Mouse (Mus musculus) kidney, postnatal 25 days (tissue): ENCODE data around the gene Flt3.
A peak's percentile ranks its signal among the peaks of the same experiment; 100 is the strongest.

Experiments
- DNase-seq, 2 experiments: peaks; one replicate each; pipeline ENCODE4 v3.0.0; 2021; ENCODE audit warnings: mixed read lengths in 2 of 2

The Flt3 gene

DNA sequence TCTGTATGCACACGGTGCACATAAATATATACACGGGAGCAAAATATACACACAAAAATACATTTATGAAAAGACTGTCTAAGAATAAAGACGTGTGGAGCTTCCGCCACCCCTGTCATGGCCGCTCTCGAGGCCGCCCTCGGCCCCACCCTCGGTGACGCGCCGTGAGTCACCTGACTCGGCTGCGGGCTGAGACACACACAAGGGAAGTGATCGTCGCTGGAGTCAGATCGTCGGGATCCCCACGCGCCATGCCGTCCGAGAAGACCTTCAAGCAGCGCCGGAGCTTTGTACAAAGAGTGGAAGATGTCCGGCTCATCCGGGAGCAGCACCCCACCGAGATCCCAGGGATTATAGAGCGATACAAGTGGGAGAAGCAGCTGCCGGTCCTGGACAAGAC, 8.4 kb upstream of the Flt3 start:
- DNase-seq: no peak

DNA sequence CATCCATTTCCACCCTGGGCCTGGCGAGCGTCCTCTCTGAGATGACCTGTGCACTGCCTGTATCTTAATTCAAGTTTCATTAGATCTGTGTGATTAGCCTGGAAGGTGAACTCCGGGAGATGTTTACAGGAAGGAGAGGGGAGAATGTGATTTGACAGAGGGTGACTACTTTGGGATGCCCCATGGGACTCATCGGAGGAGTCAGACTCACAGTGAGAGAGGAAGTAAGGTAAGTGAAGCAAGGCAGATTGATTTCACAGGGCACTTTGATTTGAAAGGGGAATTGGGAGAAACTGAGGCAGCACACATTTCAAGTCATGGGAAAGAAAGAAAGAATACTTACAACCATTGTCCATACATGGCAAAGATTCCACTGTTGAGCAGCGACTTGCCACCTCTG, 5.8 kb upstream of the Flt3 start:
- DNase-seq: no peak

DNA sequence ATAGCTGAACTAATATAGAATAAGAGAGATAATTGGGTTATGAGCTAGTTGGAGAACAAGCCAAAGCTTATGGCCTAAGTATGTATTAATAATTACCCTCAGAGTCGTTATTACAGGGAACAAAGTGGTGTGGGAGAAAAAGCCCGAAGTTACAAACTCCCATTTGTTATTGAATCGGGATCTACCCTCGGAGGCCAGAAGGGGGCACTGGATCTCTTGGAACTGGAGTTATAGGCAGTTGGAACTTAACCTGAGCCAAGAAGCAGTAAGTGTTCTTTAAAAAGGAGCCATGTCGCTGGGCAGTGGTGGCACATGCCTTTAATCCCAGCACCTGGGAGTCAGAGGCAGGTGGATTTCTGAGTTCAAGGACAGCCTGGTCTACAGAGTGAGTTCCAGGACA, 2.2 kb upstream of the Flt3 start:
- peak; percentile 54 to 76 for DNase-seq

DNA sequence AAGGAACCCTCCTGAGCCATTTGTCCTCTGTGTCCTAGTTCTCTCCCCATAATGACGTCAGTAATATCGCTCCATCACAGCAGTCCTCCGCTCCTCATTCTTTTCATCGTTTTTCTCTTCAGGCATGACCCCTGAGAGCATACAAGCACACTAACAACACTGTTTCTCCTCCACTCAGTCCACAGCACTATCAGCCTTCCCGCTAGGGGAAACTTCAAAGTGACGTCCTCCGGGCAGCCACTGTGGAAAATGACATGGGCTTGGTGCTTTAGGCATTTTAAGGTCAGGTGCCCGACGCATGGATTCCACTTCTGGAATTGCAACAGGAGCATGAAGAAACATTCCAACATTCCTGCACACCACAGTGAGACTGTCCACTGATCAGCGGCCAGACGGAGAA, 735 bp upstream of the Flt3 start:
- DNase-seq: no peak

DNA sequence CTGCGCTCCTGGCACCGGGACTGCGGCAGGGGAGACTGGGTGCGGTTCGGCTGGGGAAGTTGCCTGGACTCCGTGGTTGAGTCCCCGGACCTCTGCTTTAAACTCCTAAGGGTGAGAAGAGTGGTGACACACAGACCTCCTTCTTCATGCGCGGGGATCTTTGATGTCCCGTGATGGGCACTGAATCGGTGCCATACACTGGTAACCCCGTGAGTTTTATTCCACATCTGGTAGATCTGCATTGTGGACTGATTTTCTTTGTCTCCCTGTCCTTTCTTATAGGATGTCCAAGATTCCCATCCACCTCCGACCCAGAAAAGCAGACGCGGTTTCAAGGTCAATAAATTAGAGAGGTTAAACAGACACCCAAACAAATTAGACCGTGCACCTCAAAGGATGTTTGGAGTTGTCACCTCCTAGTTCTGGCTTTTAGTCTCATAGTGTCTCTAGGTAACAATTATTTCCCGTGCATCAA, 253 bp upstream of the Flt3 start:
- no peak for DNase-seq

DNA sequence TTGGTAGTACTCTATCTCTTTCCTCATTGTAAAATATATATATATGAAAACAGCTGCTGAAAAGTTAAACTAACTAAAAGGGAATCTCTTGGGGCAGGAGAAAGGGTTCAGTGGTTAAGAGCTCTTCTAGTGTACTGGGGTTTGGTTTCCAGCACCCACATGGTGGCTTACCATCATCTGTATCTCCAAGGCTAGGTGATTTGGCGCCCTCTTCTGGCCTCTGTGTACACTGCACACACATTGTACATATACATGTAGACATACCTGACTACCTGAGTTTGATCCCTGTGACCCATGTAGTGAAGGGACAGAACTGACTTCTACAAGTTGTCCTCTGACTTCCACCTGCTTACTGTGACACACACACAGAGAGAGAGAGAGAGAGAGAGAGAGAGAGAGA, 5.2 kb downstream of the Flt3 start:
- DNase-seq: no peak

DNA sequence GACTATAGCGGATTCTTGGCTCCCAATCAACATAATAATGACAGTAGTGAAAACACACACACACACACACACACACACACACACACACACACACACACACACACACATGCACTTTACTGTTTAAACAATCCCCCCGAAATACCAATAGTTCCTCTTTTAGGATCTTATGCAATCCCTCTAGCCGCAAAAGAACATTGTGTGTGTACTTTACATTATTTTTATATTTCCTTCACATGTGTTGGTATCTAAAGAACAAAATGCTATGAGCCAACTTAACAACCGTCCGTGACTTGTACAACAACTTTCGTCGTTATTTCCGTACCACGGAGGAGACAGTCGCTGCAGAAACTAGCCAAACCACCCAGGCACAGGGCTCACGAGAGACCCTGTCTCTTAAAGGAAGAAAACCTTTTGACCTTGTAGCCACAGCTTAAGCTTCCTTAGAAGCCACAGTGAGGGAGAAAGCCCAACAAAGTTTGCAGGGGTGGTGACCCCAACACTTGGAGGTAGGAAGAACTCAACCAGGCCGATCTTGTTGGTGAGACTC, 7.5 kb downstream of the Flt3 start:
- no peak for DNase-seq

DNA sequence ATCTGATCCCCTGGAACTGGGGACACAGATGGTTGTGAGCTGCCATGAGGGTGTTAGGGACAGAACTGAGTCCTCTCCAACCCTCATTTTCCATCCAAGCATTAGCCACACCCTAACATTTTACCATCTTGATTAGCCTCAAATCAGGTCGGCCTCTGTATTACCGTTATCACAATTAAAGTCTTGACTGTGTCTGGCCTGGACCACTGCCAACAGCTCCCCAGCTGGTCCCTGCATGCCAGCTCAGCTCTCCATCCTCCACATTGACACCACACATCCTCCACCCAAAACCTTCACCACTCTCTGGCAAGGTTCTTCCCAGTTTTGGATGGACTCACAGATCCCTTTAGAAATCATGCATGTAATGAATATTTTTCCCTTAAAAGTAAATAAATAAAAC, 9.5 kb downstream of the Flt3 start:
- no peak for DNase-seq

DNA sequence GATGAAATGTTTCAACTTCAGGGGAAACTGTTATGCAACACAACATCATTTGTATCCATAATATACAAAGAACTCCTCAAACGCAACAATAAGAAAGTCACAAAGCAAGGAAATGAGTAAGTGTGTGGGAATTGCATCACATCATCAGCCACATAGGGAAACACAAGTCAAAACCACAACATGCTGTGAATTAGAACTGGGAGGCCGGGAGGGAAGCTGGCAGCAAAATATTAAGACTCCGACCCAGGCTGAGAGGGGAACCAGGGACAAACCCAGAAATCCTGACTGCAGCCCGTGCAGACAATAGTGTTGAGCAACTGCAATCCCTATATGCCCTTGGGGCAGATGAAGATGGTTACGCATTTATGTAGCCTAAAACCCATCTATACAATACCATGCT, 11.2 kb downstream of the Flt3 start:
- no peak for DNase-seq

DNA sequence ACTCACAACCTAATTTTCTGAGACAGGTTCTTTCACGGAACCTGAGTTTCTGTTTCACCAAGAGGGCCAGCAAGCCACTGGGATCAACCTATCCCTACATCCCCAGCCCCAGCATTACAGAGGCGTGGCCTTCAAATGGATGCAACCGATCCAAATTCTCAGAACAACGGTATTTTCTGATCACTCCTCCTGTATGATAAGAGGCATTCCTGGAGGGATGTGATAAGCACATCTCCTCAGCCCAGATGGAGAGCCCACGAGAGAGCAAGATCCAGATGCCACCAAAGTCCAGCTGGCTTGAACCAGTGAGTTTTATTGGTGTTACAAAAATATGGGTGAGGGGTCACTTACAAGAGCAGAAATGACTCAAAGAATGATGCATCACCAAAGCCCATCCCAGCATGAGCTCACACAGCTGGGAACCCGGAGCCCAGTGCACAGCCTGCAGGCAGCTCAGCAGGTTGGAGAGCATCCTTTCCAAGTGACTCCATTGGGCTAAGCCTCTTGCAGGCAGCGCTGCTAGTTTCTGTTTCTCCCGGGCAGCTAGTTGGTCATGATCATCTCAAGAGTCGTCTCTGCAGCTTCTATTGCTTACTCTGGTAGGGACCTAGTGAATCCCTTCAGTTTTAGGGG, 11.8 kb downstream of the Flt3 start:
- no peak for DNase-seq

DNA sequence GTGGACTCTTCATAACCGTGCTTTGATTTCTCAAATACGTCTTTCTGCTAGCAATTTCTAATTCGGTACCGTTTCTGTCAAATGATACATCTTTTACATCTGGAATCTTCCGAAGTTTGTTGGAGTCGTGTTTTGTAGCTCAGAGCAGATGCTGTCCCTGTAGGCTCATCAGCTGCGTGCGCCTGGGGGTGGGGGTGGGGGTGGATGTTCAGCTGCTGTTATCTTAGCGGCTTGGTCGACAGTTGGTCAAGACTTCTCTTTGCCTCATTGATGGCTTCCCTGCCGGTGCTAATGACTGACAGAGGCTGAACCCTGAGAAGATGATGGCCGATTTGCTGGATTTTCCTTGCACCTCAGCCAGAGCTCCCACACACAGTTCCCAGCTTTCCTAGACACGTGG, 13.4 kb downstream of the Flt3 start:
- DNase-seq: no peak

DNA sequence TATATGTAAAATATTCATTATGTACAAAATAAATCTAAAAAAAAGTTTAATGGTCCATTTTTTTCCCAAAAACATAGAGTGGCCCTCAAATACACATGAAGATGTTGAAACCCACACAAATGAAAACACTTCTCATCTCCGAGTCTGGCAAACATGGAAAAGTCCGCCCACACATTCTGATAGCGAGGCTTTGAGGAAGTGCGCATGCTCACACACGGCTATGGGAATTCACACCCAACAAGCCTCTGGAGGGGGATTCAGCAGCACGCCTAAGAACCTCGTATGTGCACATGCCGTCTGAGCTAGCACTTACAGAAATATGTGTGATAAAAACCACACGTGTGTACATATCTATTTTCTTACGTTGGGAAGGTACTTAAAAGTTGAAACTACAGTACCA, 18.9 kb downstream of the Flt3 start:
- DNase-seq: no peak

DNA sequence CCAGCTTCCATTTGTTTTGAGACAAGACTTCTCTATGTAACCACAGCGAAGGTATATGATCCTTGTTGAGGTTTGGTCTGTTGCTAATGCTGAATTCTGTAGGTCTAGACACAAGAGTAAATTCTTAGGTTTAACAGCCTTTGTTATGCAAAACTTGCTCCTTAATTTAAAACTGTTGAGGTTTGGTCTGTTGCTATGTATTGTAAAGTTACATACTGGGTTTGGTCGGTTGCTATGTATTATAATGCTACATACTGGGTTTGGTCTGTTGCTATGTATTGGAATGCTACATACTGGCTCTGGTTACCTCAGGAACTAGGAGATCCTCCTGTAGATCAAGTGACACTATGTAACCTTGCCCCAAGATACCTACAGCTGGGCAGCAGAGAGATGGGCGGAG, 20.8 kb downstream of the Flt3 start:
- DNase-seq: no peak

DNA sequence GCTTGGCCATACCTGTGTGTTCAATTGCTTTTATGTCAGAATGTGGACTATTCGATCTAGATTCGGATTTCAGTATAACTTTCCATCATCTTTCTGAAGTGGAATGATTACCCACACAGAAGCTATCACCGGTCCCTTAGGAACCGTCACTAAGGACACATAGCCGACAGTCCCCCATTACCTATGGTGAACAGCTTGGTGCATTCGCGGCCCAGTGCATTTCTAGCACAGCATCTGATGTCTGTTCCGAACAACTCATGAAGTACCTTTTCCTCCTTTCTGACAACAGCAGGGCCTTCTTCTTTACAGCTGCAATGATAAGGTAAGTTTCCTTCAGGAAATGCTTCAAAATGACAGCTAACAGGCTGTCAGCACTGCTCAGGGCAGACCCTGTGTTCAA, 30.0 kb downstream of the Flt3 start:
- DNase-seq: no peak

DNA sequence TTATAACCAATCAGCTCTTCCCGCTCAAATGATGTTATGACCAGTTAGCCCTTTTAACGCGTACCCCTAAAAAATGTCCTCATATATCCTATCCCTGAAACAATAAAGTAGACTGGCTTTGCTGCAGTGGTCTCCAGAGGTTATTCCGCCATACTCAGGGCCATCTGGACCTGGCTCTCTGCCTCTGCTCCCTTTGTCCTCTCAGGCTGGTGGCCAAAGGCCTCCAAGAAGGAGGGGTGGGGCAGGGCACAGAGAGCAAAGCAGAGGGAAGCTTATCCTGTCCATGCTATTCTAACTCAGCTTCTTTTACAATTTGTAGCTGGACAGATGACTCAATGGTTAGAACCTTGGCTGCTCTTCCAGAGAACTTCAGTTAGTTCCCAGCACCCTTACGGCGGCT, 32.1 kb downstream of the Flt3 start:
- no peak for DNase-seq

DNA sequence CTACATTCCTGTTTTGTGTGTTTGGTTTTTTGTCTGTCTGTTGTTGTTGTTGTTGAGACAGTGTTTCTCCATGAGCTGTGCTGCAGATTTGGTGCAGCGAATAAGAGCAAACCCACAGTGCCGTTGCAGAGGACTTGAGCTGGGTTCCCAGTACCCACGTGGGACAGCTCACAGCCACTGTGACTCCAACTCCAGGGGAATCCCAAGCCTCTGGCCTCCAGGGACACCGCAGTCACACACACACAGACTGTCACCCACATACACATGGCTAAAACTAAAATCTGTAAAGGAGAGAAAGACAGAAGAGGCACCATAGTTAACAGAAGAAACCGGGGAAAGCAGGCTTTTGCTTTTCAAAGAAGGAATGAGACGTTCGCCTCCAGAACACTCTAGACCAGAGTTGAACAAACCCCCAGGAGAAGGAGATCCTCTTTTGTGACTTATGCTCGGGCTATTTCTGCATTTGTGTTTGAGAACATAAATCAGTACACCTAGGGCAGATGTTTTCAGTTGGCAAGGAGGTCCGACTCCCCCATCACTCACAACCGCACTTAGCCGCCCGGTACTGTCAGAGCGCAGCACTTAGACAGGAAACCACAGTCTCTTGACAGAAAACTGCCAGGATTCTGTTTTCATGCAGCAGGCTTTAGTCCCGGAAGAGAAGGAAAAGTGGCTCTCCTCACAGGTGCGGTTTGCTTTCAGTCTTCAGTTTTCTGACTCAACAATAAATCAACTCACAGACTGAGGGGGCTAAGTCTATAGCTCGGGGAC, 34.1 kb downstream of the Flt3 start:
- no peak for DNase-seq

DNA sequence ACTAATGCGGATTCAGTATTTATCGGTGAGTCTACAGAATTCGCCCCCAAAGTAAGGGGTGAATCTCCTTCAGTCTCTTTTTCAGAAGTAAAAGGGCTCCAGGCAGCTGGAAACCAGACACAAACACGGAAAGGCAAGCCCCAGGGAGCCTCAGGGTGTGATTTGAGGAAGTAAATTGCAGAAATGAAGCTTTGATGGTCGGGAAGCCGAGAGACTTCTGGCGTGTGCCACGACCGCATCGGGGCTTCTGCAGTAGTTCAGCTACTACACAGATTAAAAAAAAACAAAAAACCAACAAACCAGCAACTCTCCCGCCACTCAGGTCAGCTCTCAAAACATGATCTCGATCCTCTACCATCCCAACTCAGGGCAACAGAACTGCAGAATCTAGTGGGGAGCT, 37.2 kb downstream of the Flt3 start:
- DNase-seq: no peak

DNA sequence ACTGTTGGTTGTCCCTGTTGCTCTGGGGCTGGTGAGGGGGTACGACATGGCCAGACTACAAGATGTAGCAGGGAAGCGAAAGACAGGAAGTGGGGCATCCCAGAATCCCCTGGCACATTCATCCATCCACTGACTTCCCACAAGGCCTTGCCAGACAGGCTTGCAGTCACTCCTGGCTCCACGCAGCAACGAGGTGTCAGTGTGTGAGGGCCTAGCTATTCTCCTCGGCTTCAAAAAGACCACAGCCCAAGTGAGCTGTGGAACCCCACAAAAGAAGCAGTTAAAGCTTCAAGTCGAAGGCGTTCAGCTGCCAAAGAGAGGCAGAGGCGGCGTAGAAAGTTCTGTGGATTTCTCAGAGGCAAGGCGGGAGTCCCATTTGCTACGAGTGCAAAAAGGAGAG, 41.8 kb downstream of the Flt3 start:
- no peak for DNase-seq

DNA sequence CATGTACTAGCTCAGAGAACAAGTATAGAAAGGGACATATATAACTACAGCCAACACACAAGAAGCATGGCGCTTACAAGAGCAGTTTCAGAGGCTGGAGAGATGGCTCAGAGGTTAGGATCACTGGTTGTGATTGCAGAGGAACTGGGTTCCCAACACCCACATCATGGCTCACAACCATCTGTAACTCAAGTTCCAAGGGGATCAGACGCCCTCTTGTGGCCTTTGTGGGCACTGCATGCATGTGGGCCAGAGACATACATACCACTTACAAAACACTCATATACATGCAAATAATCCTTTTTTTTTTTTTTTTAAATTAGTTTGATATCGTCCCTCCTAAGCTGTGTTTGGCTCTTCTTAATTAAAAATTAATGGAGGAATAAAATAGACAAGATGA, 42.8 kb downstream of the Flt3 start:
- peak in 1 of 2 experiments; percentile 29 for DNase-seq

DNA sequence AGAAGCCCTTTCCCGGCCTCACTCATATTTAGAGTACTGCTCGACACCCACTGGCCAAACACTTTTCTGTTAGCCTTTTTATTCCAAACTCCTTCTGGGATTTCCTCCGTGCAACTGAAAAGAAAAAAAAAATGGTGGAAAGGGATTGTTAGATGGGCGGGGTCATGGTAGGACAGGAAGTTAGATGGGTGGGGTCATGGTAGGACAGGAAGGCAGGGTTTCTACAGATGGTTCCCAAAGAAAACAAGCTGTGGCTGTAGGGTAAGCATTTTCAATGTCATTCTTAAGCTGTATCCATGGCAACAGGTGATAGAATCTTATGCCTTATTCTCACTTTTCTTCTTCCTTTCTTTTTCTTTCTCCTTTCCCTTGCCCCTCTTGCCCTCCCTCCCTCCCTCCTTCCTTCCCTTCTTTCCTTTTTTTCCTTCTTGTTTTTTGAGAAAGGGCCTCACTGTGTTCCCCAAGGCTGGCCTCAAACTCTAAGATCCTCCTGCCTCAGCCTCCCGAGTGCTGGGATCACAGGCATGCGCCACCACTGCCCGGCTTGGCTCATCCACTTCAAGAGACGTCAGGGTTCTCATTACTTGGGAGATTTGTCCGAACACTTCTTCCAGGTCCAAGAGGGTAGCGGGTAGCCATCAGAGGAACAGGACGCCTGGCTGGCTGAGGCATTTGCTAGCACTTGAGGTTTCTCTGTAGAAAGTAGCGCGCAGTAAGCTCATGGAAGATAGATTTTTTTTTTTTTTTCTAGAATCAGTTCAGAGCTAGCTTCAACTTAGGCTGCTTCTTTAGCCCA, 43.8 kb downstream of the Flt3 start:
- no peak for DNase-seq

DNA sequence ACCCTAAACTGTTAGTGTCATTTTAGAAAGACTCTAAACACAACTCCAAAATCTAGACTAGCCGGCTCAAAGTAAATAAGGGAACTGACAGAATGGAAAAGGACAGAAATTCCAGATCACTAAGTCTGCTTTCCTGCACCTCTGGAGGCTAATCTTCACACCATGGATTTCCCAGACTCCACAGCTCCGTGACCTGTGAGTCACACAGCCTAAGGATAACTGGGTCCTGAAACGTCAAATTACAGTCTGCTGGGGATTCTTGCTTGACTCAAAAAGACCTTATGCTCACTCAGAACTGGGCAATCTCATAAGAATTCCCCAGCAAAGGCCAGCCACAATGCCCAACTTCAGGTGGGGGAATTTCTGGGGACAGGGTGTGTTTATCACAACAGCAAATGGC, 44.5 kb downstream of the Flt3 start:
- DNase-seq: no peak

DNA sequence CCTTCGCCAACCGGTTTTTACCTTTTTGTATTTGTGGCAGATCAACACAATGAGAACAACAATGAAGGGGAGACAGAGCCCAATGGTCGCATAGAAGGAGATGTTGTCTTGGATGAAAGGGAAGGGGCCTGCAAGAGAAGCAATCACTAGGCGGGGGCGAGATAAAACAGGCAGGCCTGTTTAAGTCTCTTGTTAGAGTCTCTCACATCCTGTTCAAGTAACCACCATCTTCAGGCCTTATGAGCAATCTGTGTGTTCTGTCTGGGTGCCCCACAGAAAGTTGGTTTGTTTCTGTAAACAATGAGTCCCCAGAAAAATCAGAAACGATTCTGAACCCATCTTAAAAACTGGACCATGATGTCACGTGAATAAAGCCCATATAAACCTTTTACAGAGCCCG, 45.3 kb downstream of the Flt3 start:
- no peak for DNase-seq

DNA sequence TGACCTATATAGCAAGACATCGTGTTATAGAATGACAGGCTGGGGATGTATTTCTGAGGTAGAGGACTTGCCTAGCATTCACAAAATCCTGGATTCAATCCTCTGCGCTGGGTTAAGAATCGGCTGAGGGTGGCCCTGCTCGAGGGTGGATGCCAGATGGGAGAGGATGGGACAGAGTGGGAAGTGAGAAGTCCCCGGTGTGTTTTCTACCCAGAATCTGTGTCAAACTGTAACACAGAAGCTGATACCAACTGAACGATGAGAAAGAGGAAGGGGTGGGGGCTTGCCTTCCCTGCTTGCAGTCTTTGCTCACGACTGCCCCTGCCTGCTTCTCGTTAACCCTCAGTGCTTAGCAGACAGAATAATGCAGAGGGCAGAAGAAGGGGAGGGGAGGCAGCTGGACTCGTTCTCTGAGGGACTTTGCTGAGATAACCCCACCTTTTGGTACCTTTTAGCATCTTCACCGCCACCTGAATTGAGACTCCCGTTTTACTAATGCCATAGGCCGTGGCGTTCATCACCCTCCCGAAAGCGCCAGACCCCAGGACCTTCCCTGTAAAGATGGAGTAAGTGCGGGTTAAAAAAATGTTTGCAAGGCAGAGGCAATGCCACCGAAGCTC, 46.0 kb downstream of the Flt3 start:
- no peak for DNase-seq
